Comparison of ENCODE assay signal across 25 mouse cellular contexts in genomic region chr1:156423493-156423892, GRCm38 (mm10). TPM values are rescaled to one million over a fixed set of nuclear protein-coding genes. Genes with fewer than 3 reads are reported as not detected.
DNase-seq lines count a peak whose midpoint lies in the region; TF ChIP-seq lines count a peak whose summit lies in the region.
"Had no signal": no experiment of that assay in that cellular context is flagged by ENCODE, and none has a peak within 500 bp of the region (broad histone marks: within the 10 kb centered on the region; RNA-seq: fewer than 3 reads in every experiment).

No protein-coding gene starts in this region.

- H3K27ac ChIP-seq in thymus, adult 2 months (ENCODE audit: control insufficient read depth, insufficient read depth, low read length), result peak overlapping the region; percentile 35
- H3K27ac ChIP-seq: embryonic facial prominence, embryonic 13.5 days; embryonic facial prominence, embryonic 15.5 days; forebrain, embryonic 10.5 days; forebrain, embryonic 12.5 days had no signal

- no peak for TF ChIP-seq POLR2A in thymus, adult 2 months (IDR thresholded peaks at IDR 0.05; ENCODE audit: control insufficient read depth, extremely low read depth, insufficient read depth, low read length, poor library complexity)

- DNase-seq in adrenal gland, adult 2 months, result peak; percentile 54
- DNase-seq in adrenal gland, adult 18-20 months (ENCODE audit: low spot score in 2 of 2), result no peak
- DNase-seq in adrenal gland, postnatal 10 days, result peak; percentile 30
- DNase-seq in adrenal gland, postnatal 4 days (ENCODE audit: low spot score in 2 of 2), result no peak
- no peak for DNase-seq in thymus, adult 2 months
- DNase-seq in thymus, postnatal 10 days (ENCODE audit: low spot score in 2 of 2), result no peak
- DNase-seq in frontal cortex, postnatal 14 days (ENCODE audit: low spot score in 2 of 2), result no peak
- DNase-seq: B cell, adult 2 months; cerebellum, adult 11 months; cerebellum, adult 18-20 months; cerebellum, adult 8-10 months; cerebellum, adult 9-11 months; cerebellum, postnatal 14 days; cerebellum, postnatal 36 days; embryo, embryonic 11 days had no signal

- H3K4me3 ChIP-seq in thymus, adult 2 months (ENCODE audit: control insufficient read depth, insufficient read depth, low read length), result no peak overlapping the region
- H3K4me3 ChIP-seq: embryonic facial prominence, embryonic 13.5 days; embryonic facial prominence, embryonic 15.5 days; erythroblast, embryonic 14.5 days; forebrain, embryonic 10.5 days; forebrain, embryonic 12.5 days had no signal

- H3K27me3 ChIP-seq in thymus, adult 2 months (ENCODE audit: control insufficient read depth, insufficient read depth, low read length), result no peaks in the 10 kb centered on the region
- H3K27me3 ChIP-seq: CH12.LX; embryonic facial prominence, embryonic 13.5 days; embryonic facial prominence, embryonic 15.5 days; Patski had no signal

- no peak for TF ChIP-seq CTCF in thymus, adult 2 months (IDR thresholded peaks at IDR 0.05; ENCODE audit: borderline replicate concordance, control insufficient read depth, extremely low read depth, insufficient read depth, low read length, poor library complexity)

- 90% methylated on average over 6 of the region's 6 CpGs for WGBS in thymus, adult 2 months

- H3K36me3 ChIP-seq in thymus, adult 2 months (ENCODE audit: control insufficient read depth, insufficient read depth, low read length), result no peaks in the 10 kb centered on the region; the same call in 1 of the 2 replicates
- H3K36me3 ChIP-seq: embryonic facial prominence, embryonic 13.5 days; embryonic facial prominence, embryonic 15.5 days had no signal

- H3K4me1 ChIP-seq in thymus, adult 2 months (replicated peaks; ENCODE audit: control insufficient read depth, insufficient read depth, low read length), result peaks cover 33% of the 10 kb centered on the region
- H3K4me1 ChIP-seq: embryonic facial prominence, embryonic 15.5 days had no signal

RNA-seq across cellular contexts. Expression of gene Axdnd1, which starts 2.5 kb away (rescaled TPM):
- total RNA-seq in adrenal gland, adult 2 months (2021), result 1 to 10 TPM; 1.7 to 9.1 TPM
- polyA plus RNA-seq in adrenal gland, adult 2 months (2012; rRNA removed), result 0.11 TPM in 1 of 2 replicates, not detected in the other
- total RNA-seq in adrenal gland, adult 18-20 months (2021), result 1 to 10 TPM; 5.3 to 8.7 TPM
- total RNA-seq in adrenal gland, postnatal 10 days (2021), result 1 to 10 TPM in 1 of 2 experiments, under 1 TPM in 1; 0.78 to 1.1 TPM
- 1 to 10 TPM; 1.3 to 2.6 TPM for total RNA-seq in adrenal gland, postnatal 4 days (2021)
- polyA plus RNA-seq in thymus, adult 2 months (2012; rRNA removed), result 2.4 and 3.2 TPM in 2 replicates
- total RNA-seq: CH12.LX had no signal
- polyA plus RNA-seq: activated CD4-positive, CD25-positive, alpha-beta regulatory T cell, adult 4 months; embryonic facial prominence, embryonic 15.5 days; erythroblast, embryonic 14.5 days; forebrain, embryonic 16.5 days; G1E had no signal

RNA-seq across cellular contexts. Expression of gene Soat1, which starts 50.6 kb away (rescaled TPM):
- 1,000 to 10,000 TPM; 1,258 to 1,398 TPM for total RNA-seq in adrenal gland, adult 2 months (2021)
- polyA plus RNA-seq in adrenal gland, adult 2 months (2012; rRNA removed), result 116 and 185 TPM in 2 replicates
- total RNA-seq in adrenal gland, adult 18-20 months (2021), result 1,000 to 10,000 TPM; 1,467 to 1,486 TPM
- total RNA-seq in adrenal gland, postnatal 10 days (2021), result 100 to 1,000 TPM; 353 to 427 TPM
- total RNA-seq in adrenal gland, postnatal 4 days (2021), result 100 to 1,000 TPM; 532 to 566 TPM
- 103 and 119 TPM in 2 replicates for polyA plus RNA-seq in thymus, adult 2 months (2012; rRNA removed)

RNA-seq across cellular contexts. Expression of gene Gm2000, which starts 57.7 kb away (rescaled TPM):
- total RNA-seq in adrenal gland, adult 2 months (2021), result 100 to 1,000 TPM; 652 to 665 TPM
- 0.39 and 3.0 TPM in 2 replicates for polyA plus RNA-seq in adrenal gland, adult 2 months (2012; rRNA removed)
- 100 to 1,000 TPM; 556 to 590 TPM for total RNA-seq in adrenal gland, adult 18-20 months (2021)
- 100 to 1,000 TPM; 689 to 701 TPM for total RNA-seq in adrenal gland, postnatal 10 days (2021)
- 100 to 1,000 TPM; 803 to 862 TPM for total RNA-seq in adrenal gland, postnatal 4 days (2021)
- polyA plus RNA-seq in thymus, adult 2 months (2012; rRNA removed), result 9.1 and 10.6 TPM in 2 replicates

Comparison
In these comparisons a context has a peak if more than half of its experiments do, and no peak if none do; other contexts are left out.
1. DNase-seq: peak in adrenal gland, adult 2 months (single experiment) and adrenal gland, postnatal 10 days (single experiment); none in adrenal gland, adult 18-20 months (0 of 2), adrenal gland, postnatal 4 days (0 of 2), thymus, adult 2 months (single experiment), thymus, postnatal 10 days (0 of 2) and frontal cortex, postnatal 14 days (0 of 2).